Mouse (Mus musculus): Measurements from ENCODE around the gene Adgrg1.

- TF ChIP-seq CTCF (IDR thresholded peaks at IDR 0.05; ENCODE audit: low read depth, low read length) (no peak), POLR2A (IDR thresholded peaks at IDR 0.05; ENCODE audit: extremely low read depth, insufficient read depth, low read length) (no peak)
Observed at GRCm38 (mm10) chr8:94950458-94950857, 24.1 kb upstream of the Adgrg1 start.
